Mouse (Mus musculus) forebrain, embryonic 16.5 days (tissue): ENCODE measurements around the gene Slc6a11. TPM values are rescaled to one million over a fixed set of nuclear protein-coding genes. Genes with fewer than 3 reads are reported as not detected.
A peak's percentile ranks its signal among the peaks of the same experiment; 100 is the strongest.

ENCODE experiments used
- ATAC-seq: fragments of 200-750 bp; cut with Nextera tagmentation; 2 replicates; pipeline ENCODE4 v1.8.0; 2017; ENCODE audit warnings: mild to moderate bottlenecking, moderate library complexity
- H3K27ac ChIP-seq: fragments of 300-500 bp; sonication (generic); 2 replicates; pipeline ENCODE4 v1.5.1; 2014; ENCODE audit warnings: low read length, control low read depth
- H3K27me3 ChIP-seq: fragments of 300-500 bp; sonication (generic); replicated peaks from 2 replicates; pipeline ENCODE4 v1.6.1; 2014; ENCODE audit warnings: low read length; ENCODE audit not compliant: control insufficient read depth, insufficient read depth
- H3K36me3 ChIP-seq: fragments of 300-500 bp; sonication (generic); 2 replicates; pipeline ENCODE4 v1.6.1; 2014; ENCODE audit not compliant: control insufficient read depth, insufficient read depth
- H3K4me1 ChIP-seq: fragments of 300-500 bp; sonication (generic); replicated peaks from 2 replicates; pipeline ENCODE4 v1.6.1; 2014; ENCODE audit warnings: low read length; ENCODE audit not compliant: control insufficient read depth, insufficient read depth
- H3K4me2 ChIP-seq: fragments of 300-500 bp; sonication (generic); 2 replicates; pipeline ENCODE4 v1.6.1; 2014; ENCODE audit warnings: mild to moderate bottlenecking, low read length, control low read depth
- H3K4me3 ChIP-seq: fragments of 300-500 bp; sonication (generic); replicated peaks from 2 replicates; pipeline ENCODE4 v1.5.1; 2014; ENCODE audit warnings: mild to moderate bottlenecking, low read length, control low read depth
- H3K9ac ChIP-seq: fragments of 300-500 bp; sonication (generic); replicated peaks from 2 replicates; pipeline ENCODE4 v1.6.1; 2014; ENCODE audit warnings: low read depth, low read length, control low read depth
- H3K9me3 ChIP-seq: fragments of 300-500 bp; sonication (generic); 2 replicates; pipeline ENCODE4 v1.6.1; 2016; ENCODE audit warnings: low read length; ENCODE audit not compliant: control insufficient read depth
- WGBS: fragments of 180-500 bp; shearing (Covaris S2); extraction: QIAGEN DNeasy Blood & Tissue Kit; methylation state at CpG from one replicate; pipeline ENCODE4 v1.1.7; 2014; 5-methylcytosine and 5-hydroxymethylcytosine counted together
- polyA plus RNA-seq: library from polyadenylated mRNA; unstranded; fragments of >200 nt; fragmentation: Nextera tagmentation; extraction: Ambion mirVana; gene quantifications from 2 replicates; pipeline ENCODE4 v1.2.1, GENCODE M21; 2015

Gene Slc6a11
- polyA plus RNA-seq, 1 experiment from 2014 or later = 18.6 TPM

- Histone ChIP-seq H3K36me3 (no peaks in the 10 kb centered on the region), H3K4me2 (no peak overlapping the region), H3K27me3 (no peaks in the 10 kb centered on the region), H3K9ac (no peak overlapping the region), H3K9me3 (no peaks in the 10 kb centered on the region), H3K4me1 (no peaks in the 10 kb centered on the region), H3K4me3 (no peak overlapping the region), H3K27ac (no peak overlapping the region)
- ATAC-seq = no peak
- WGBS = 32% methylated on average over 9 of the region's 9 CpGs
Observed at GRCm38 (mm10) chr6:114199200-114199845, 68.3 kb downstream of the Slc6a11 start.

- 89% methylated on average over 3 of the region's 3 CpGs for whole genome bisulfite sequencing
- Histone ChIP-seq H3K27ac (no peak overlapping the region), H3K36me3 (no peaks in the 10 kb centered on the region), H3K4me2 (no peak overlapping the region), H3K9ac (no peak overlapping the region), H3K27me3 (no peaks in the 10 kb centered on the region), H3K9me3 (no peaks in the 10 kb centered on the region), H3K4me3 (no peak overlapping the region), H3K4me1 (no peaks in the 10 kb centered on the region)
- ATAC-seq = no peak
Observed at GRCm38 (mm10) chr6:114204557-114204956, 73.5 kb downstream of the Slc6a11 start.

GRCm38 (mm10) chr6:114208296-114208695 is 77.3 kb downstream of the Slc6a11 start:
- ATAC-seq = no peak
- Histone ChIP-seq H3K9me3 (no peaks in the 10 kb centered on the region), H3K4me2 (no peak overlapping the region), H3K9ac (no peak overlapping the region), H3K4me3 (no peak overlapping the region), H3K36me3 (no peaks in the 10 kb centered on the region), H3K27ac (no peak overlapping the region), H3K4me1 (no peaks in the 10 kb centered on the region), H3K27me3 (no peaks in the 10 kb centered on the region)
- 91% methylated on average over 2 of the region's 2 CpGs for WGBS

GRCm38 (mm10) chr6:114214393-114214792 is 83.4 kb downstream of the Slc6a11 start:
- no peak overlapping the region for H3K4me3 ChIP-seq
- no peak for ATAC-seq
- H3K4me1 ChIP-seq = peaks cover 16% of the 10 kb centered on the region
- H3K9ac ChIP-seq = no peak overlapping the region
- H3K9me3 ChIP-seq = no peaks in the 10 kb centered on the region
- 84% methylated on average over 4 of the region's 4 CpGs for WGBS
- no peak overlapping the region for H3K4me2 ChIP-seq
- no peaks in the 10 kb centered on the region for H3K27me3 ChIP-seq
- H3K36me3 ChIP-seq = no peaks in the 10 kb centered on the region
- H3K27ac ChIP-seq = no peak overlapping the region

- H3K27ac ChIP-seq = peak overlapping the region; percentile 39
- no peak overlapping the region for H3K9ac ChIP-seq
- WGBS = 25% methylated on average over 13 of the region's 13 CpGs
Observed at GRCm38 (mm10) chr6:114216741-114217414, 85.8 kb downstream of the Slc6a11 start.

GRCm38 (mm10) chr6:114224399-114224798 is 93.4 kb downstream of the Slc6a11 start:
- H3K9ac ChIP-seq = no peak overlapping the region
- no peaks in the 10 kb centered on the region for H3K9me3 ChIP-seq
- no peak overlapping the region for H3K27ac ChIP-seq
- no peaks in the 10 kb centered on the region for H3K36me3 ChIP-seq
- no peak overlapping the region for H3K4me3 ChIP-seq
- H3K27me3 ChIP-seq = no peaks in the 10 kb centered on the region
- ATAC-seq = peak; percentile 45; the same call in 1 of the 2 replicates
- WGBS = 24% methylated on average over 4 of the region's 4 CpGs
- no peak overlapping the region for H3K4me2 ChIP-seq
- H3K4me1 ChIP-seq = 0 out of 2 replicates have a peak, but pooled peaks cover 2% of the 10 kb centered on the region

More at GRCm38 (mm10) chr6:114216741-114217414, 85.8 kb downstream of the Slc6a11 start:
- no peak overlapping the region for H3K4me3 ChIP-seq
- peak; percentile 92 for ATAC-seq
- no peak overlapping the region for H3K4me2 ChIP-seq
- no peaks in the 10 kb centered on the region for H3K36me3 ChIP-seq
- no peaks in the 10 kb centered on the region for H3K27me3 ChIP-seq
- H3K9me3 ChIP-seq = no peaks in the 10 kb centered on the region
- peaks cover 16% of the 10 kb centered on the region for H3K4me1 ChIP-seq

- Histone ChIP-seq H3K9ac (no peak overlapping the region), H3K4me2 (no peak overlapping the region), H3K27ac (no peak overlapping the region)
Observed at GRCm38 (mm10) chr6:114227378-114227777, 96.3 kb downstream of the Slc6a11 start.

GRCm38 (mm10) chr6:114228196-114228595 is 97.2 kb downstream of the Slc6a11 start:
- Histone ChIP-seq H3K36me3 (no peaks in the 10 kb centered on the region), H3K9me3 (no peaks in the 10 kb centered on the region), H3K4me3 (no peak overlapping the region), H3K27ac (no peak overlapping the region), H3K27me3 (no peaks in the 10 kb centered on the region), H3K4me1 (0 out of 2 replicates have a peak, but pooled peaks cover 2% of the 10 kb centered on the region), H3K4me2 (no peak overlapping the region), H3K9ac (no peak overlapping the region)
- ATAC-seq = no peak
- 85% methylated on average over 3 of the region's 3 CpGs for WGBS

More at GRCm38 (mm10) chr6:114227378-114227777, 96.3 kb downstream of the Slc6a11 start:
- WGBS = 2% methylated on average over 2 of the region's 2 CpGs
- no peaks in the 10 kb centered on the region for H3K9me3 ChIP-seq
- H3K4me3 ChIP-seq = no peak overlapping the region
- 0 out of 2 replicates have a peak, but pooled peaks cover 2% of the 10 kb centered on the region for H3K4me1 ChIP-seq
- no peaks in the 10 kb centered on the region for H3K27me3 ChIP-seq
- ATAC-seq = no peak
- H3K36me3 ChIP-seq = no peaks in the 10 kb centered on the region

- Histone ChIP-seq H3K4me1 (peaks cover 26% of the 10 kb centered on the region), H3K4me2 (no peak overlapping the region), H3K9ac (no peak overlapping the region), H3K4me3 (no peak overlapping the region), H3K9me3 (no peaks in the 10 kb centered on the region), H3K27me3 (no peaks in the 10 kb centered on the region), H3K36me3 (no peaks in the 10 kb centered on the region), H3K27ac (peak overlapping the region; percentile 49)
- 11% methylated on average over 5 of the region's 6 CpGs for WGBS
- ATAC-seq = peak; percentile 93
Observed at GRCm38 (mm10) chr6:114238892-114239644, 108.0 kb downstream of the Slc6a11 start.
